10 mouse cellular contexts compared by ENCODE assay signal in the genomic region with DNA sequence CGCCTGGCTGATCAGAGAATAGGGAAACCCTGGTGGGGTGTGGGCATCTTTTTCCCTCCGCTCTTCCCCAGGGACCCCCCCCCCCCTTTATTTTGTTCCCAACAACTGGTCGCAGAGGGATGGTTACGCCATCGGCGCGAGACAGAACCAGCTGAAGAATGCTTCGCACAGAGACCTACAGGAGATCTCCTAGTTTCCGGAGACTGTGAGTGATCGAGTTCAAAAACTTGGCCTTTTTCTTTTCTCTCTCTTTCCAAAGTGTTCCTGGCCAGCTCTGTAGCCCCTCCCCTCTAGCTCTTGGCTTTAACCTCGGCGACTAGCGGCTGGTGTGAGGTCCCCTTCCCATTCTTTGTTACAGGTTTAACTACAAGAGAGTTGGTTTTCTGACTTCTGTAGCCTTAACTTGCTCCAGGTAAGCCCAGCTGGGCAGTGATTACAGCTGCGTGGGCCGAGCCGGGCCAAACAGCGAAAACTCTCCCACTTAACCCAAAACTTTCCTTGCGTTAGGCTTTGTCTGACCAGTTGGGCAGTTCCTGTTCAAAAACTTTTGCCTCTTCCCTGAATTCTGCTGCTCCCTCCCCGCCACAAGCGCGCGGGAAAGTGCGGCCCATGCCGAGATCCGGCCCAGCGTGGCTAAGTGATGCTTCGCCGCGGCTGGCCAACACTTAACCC. TPM values are rescaled to one million over a fixed set of nuclear protein-coding genes. Genes with fewer than 3 reads are reported as not detected.
DNase-seq lines count a peak whose midpoint lies in the region; ATAC-seq lines count a peak whose summit lies in the region.
"Had no signal": no experiment of that assay in that cellular context is flagged by ENCODE, and none has a peak within 500 bp of the region (broad histone marks: within the 10 kb centered on the region; RNA-seq: fewer than 3 reads in every experiment).

No protein-coding gene starts in this region.

- H3K9ac ChIP-seq in forebrain, embryonic 15.5 days (replicated peaks), result peak overlapping the region; percentile 35; the same call in 1 of the 2 replicates
- H3K9ac ChIP-seq in hindbrain, embryonic 11.5 days (ENCODE audit: low read depth, low read length), result peak overlapping the region; percentile 37; the same call in 1 of the 2 replicates
- peak overlapping the region; percentile 67 for H3K9ac ChIP-seq in limb, embryonic 13.5 days
- no peak overlapping the region for H3K9ac ChIP-seq in midbrain, embryonic 15.5 days

- H3K27ac ChIP-seq in forebrain, embryonic 15.5 days (replicated peaks), result no peak overlapping the region
- peak overlapping the region; percentile 30; the same call in 1 of the 2 replicates for H3K27ac ChIP-seq in hindbrain, embryonic 11.5 days (ENCODE audit: low read depth, low read length)
- H3K27ac ChIP-seq in limb, embryonic 13.5 days, result peak overlapping the region; percentile 92
- H3K27ac ChIP-seq in midbrain, embryonic 15.5 days, result no peak overlapping the region

- H3K9me3 ChIP-seq in forebrain, embryonic 15.5 days, result no peaks in the 10 kb centered on the region
- no peaks in the 10 kb centered on the region for H3K9me3 ChIP-seq in hindbrain, embryonic 11.5 days (ENCODE audit: control insufficient read depth, low read length)
- H3K9me3 ChIP-seq in limb, embryonic 13.5 days, result 0 out of 2 replicates have a peak, but pooled peaks cover 3% of the 10 kb centered on the region
- H3K9me3 ChIP-seq in midbrain, embryonic 15.5 days, result no peaks in the 10 kb centered on the region

- no peaks in the 10 kb centered on the region for H3K27me3 ChIP-seq in forebrain, embryonic 15.5 days
- no peaks in the 10 kb centered on the region for H3K27me3 ChIP-seq in hindbrain, embryonic 11.5 days (ENCODE audit: control insufficient read depth, insufficient read depth, low read length)
- H3K27me3 ChIP-seq in limb, embryonic 13.5 days, result no peaks in the 10 kb centered on the region
- H3K27me3 ChIP-seq in midbrain, embryonic 15.5 days (replicated peaks), result no peaks in the 10 kb centered on the region

- H3K4me2 ChIP-seq in forebrain, embryonic 15.5 days (replicated peaks), result peak overlapping the region; percentile 53
- H3K4me2 ChIP-seq in hindbrain, embryonic 11.5 days (replicated peaks; ENCODE audit: low read depth, low read length), result peak overlapping the region; percentile 48
- H3K4me2 ChIP-seq in limb, embryonic 13.5 days (replicated peaks), result peak overlapping the region; percentile 67
- peak overlapping the region; percentile 64 for H3K4me2 ChIP-seq in midbrain, embryonic 15.5 days

- H3K4me1 ChIP-seq in forebrain, embryonic 15.5 days, result peaks cover 9% of the 10 kb centered on the region
- no peaks in the 10 kb centered on the region for H3K4me1 ChIP-seq in hindbrain, embryonic 11.5 days (replicated peaks; ENCODE audit: control insufficient read depth, insufficient read depth, low read length)
- peaks cover 6% of the 10 kb centered on the region; the same call in 1 of the 2 replicates for H3K4me1 ChIP-seq in limb, embryonic 13.5 days
- peaks cover 7% of the 10 kb centered on the region; the same call in 1 of the 2 replicates for H3K4me1 ChIP-seq in midbrain, embryonic 15.5 days

- H3K4me3 ChIP-seq in forebrain, embryonic 15.5 days, result peak overlapping the region; percentile 34
- H3K4me3 ChIP-seq in hindbrain, embryonic 11.5 days (ENCODE audit: low read depth, low read length), result peak overlapping the region; percentile 23
- H3K4me3 ChIP-seq in limb, embryonic 13.5 days, result peak overlapping the region; percentile 42
- H3K4me3 ChIP-seq in midbrain, embryonic 15.5 days, result peak overlapping the region; percentile 35
- H3K4me3 ChIP-seq: myocyte had no signal

- peak; percentile 29; the same call in 1 of the 2 replicates for ATAC-seq in forebrain, embryonic 15.5 days (replicated peaks)
- 0 out of 2 replicates have a peak, but pooled peaks have one; percentile 19 for ATAC-seq in hindbrain, embryonic 11.5 days (ENCODE audit: low FRiP score)
- peak; percentile 79 for ATAC-seq in limb, embryonic 13.5 days (ENCODE audit: low FRiP score, low read depth)
- no peak for ATAC-seq in midbrain, embryonic 15.5 days (replicated peaks)
- ATAC-seq in megakaryocyte progenitor cell, adult 5-6 weeks (replicated peaks; ENCODE audit: poor library complexity), result no peak

- DNase-seq in adrenal gland, postnatal 36 days, result peak; percentile 59 to 63
- DNase-seq in hindbrain, embryonic 11.5 days (ENCODE audit: low spot score), result peak; percentile 70
- DNase-seq in thymus, postnatal 0 days (ENCODE audit: low spot score), result no peak
- DNase-seq in cerebellum, postnatal 36 days, result no peak

- WGBS in forebrain, embryonic 15.5 days, result 1% methylated on average over 29 of the region's 29 CpGs
- WGBS in hindbrain, embryonic 11.5 days, result under 1% methylated on average over 29 of the region's 29 CpGs
- under 1% methylated on average over 29 of the region's 29 CpGs for WGBS in limb, embryonic 13.5 days
- 2% methylated on average over 29 of the region's 29 CpGs for WGBS in midbrain, embryonic 15.5 days

- no peaks in the 10 kb centered on the region for H3K36me3 ChIP-seq in forebrain, embryonic 15.5 days
- no peaks in the 10 kb centered on the region for H3K36me3 ChIP-seq in hindbrain, embryonic 11.5 days (ENCODE audit: control insufficient read depth, insufficient read depth, low read length)
- no peaks in the 10 kb centered on the region for H3K36me3 ChIP-seq in limb, embryonic 13.5 days
- no peaks in the 10 kb centered on the region for H3K36me3 ChIP-seq in midbrain, embryonic 15.5 days (replicated peaks)

RNA-seq across cellular contexts. Expression of gene Tmem176b, which starts 10.7 kb away (rescaled TPM):
- total RNA-seq in adrenal gland, postnatal 36 days (2021), result 100 to 1,000 TPM; 506 to 589 TPM
- 85.0 and 90.2 TPM in 2 replicates for polyA plus RNA-seq in forebrain, embryonic 15.5 days (2015; fragmentation: Nextera tagmentation; extraction: Ambion mirVana)
- polyA plus RNA-seq in hindbrain, embryonic 11.5 days (2014; fragmentation: Nextera tagmentation; extraction: Ambion mirVana), result 66.7 and 72.5 TPM in 2 replicates
- polyA plus RNA-seq in limb, embryonic 13.5 days (2015; fragmentation: Nextera tagmentation; extraction: Ambion mirVana), result 224 and 226 TPM in 2 replicates
- 110 and 122 TPM in 2 replicates for polyA plus RNA-seq in midbrain, embryonic 15.5 days (2015; fragmentation: Nextera tagmentation; extraction: Ambion mirVana)
- total RNA-seq in megakaryocyte progenitor cell, adult 5-6 weeks (2015), result 90.6 and 115 TPM in 2 replicates
- 84.2 and 92.0 TPM in 2 replicates for total RNA-seq in megakaryocyte progenitor cell, adult 5-6 weeks (2017)
- 304 TPM in 2 replicates for polyA plus RNA-seq in thymus, postnatal 0 days (2015; fragmentation: Nextera tagmentation; extraction: Ambion mirVana)

RNA-seq across cellular contexts. Expression of gene Tmem176a, which starts 11.2 kb away (rescaled TPM):
- 100 to 1,000 TPM; 293 to 327 TPM for total RNA-seq in adrenal gland, postnatal 36 days (2021)
- polyA plus RNA-seq in forebrain, embryonic 15.5 days (2015; fragmentation: Nextera tagmentation; extraction: Ambion mirVana), result 11.1 and 11.2 TPM in 2 replicates
- polyA plus RNA-seq in hindbrain, embryonic 11.5 days (2014; fragmentation: Nextera tagmentation; extraction: Ambion mirVana), result 25.7 and 26.0 TPM in 2 replicates
- polyA plus RNA-seq in limb, embryonic 13.5 days (2015; fragmentation: Nextera tagmentation; extraction: Ambion mirVana), result 56.6 and 63.0 TPM in 2 replicates
- 15.0 and 16.1 TPM in 2 replicates for polyA plus RNA-seq in midbrain, embryonic 15.5 days (2015; fragmentation: Nextera tagmentation; extraction: Ambion mirVana)
- total RNA-seq in megakaryocyte progenitor cell, adult 5-6 weeks (2015), result 33.2 and 39.1 TPM in 2 replicates
- total RNA-seq in megakaryocyte progenitor cell, adult 5-6 weeks (2017), result 22.1 and 27.5 TPM in 2 replicates
- polyA plus RNA-seq in thymus, postnatal 0 days (2015; fragmentation: Nextera tagmentation; extraction: Ambion mirVana), result 129 and 134 TPM in 2 replicates

RNA-seq across cellular contexts. Expression of gene Aoc1, which starts 20.7 kb away (rescaled TPM):
- not detected for total RNA-seq in adrenal gland, postnatal 36 days (2021)
- polyA plus RNA-seq in forebrain, embryonic 15.5 days (2015; fragmentation: Nextera tagmentation; extraction: Ambion mirVana), result not detected in 2 replicates
- polyA plus RNA-seq in hindbrain, embryonic 11.5 days (2014; fragmentation: Nextera tagmentation; extraction: Ambion mirVana), result not detected in 2 replicates
- polyA plus RNA-seq in limb, embryonic 13.5 days (2015; fragmentation: Nextera tagmentation; extraction: Ambion mirVana), result not detected in 2 replicates
- polyA plus RNA-seq in midbrain, embryonic 15.5 days (2015; fragmentation: Nextera tagmentation; extraction: Ambion mirVana), result not detected in 2 replicates
- 0.12 and 0.20 TPM in 2 replicates for total RNA-seq in megakaryocyte progenitor cell, adult 5-6 weeks (2015)
- 0.17 TPM in 1 of 2 replicates, not detected in the other for total RNA-seq in megakaryocyte progenitor cell, adult 5-6 weeks (2017)
- 0.66 and 0.86 TPM in 2 replicates for polyA plus RNA-seq in thymus, postnatal 0 days (2015; fragmentation: Nextera tagmentation; extraction: Ambion mirVana)
- total RNA-seq: adrenal gland, adult 18-20 months had no signal
- polyA plus RNA-seq: myocyte had no signal

Comparison
In these comparisons a context has a peak if more than half of its experiments do, and no peak if none do; other contexts are left out.
1. DNase-seq: peak in adrenal gland, postnatal 36 days (2 of 2) and hindbrain, embryonic 11.5 days (single experiment); none in thymus, postnatal 0 days (single experiment) and cerebellum, postnatal 36 days (0 of 2).
2. ATAC-seq: peak in forebrain, embryonic 15.5 days (single experiment), hindbrain, embryonic 11.5 days (single experiment) and limb, embryonic 13.5 days (single experiment); none in midbrain, embryonic 15.5 days (single experiment) and megakaryocyte progenitor cell, adult 5-6 weeks (single experiment).
3. H3K27ac ChIP-seq: peak in hindbrain, embryonic 11.5 days (single experiment) and limb, embryonic 13.5 days (single experiment); none in forebrain, embryonic 15.5 days (single experiment) and midbrain, embryonic 15.5 days (single experiment).
4. Peak in every context shown above with its lines, with median percentiles within 50 percentile points of each other: H3K4me2 ChIP-seq and H3K4me3 ChIP-seq.